Mouse (Mus musculus) retina, embryonic 14.5 days (tissue): ENCODE measurements around the gene Leng8.

Source experiments
- DNase-seq: peaks from one replicate; pipeline ENCODE4 v3.0.0-alpha.2; 2015; ENCODE audit warnings: low spot score

The Leng8 gene

DNA sequence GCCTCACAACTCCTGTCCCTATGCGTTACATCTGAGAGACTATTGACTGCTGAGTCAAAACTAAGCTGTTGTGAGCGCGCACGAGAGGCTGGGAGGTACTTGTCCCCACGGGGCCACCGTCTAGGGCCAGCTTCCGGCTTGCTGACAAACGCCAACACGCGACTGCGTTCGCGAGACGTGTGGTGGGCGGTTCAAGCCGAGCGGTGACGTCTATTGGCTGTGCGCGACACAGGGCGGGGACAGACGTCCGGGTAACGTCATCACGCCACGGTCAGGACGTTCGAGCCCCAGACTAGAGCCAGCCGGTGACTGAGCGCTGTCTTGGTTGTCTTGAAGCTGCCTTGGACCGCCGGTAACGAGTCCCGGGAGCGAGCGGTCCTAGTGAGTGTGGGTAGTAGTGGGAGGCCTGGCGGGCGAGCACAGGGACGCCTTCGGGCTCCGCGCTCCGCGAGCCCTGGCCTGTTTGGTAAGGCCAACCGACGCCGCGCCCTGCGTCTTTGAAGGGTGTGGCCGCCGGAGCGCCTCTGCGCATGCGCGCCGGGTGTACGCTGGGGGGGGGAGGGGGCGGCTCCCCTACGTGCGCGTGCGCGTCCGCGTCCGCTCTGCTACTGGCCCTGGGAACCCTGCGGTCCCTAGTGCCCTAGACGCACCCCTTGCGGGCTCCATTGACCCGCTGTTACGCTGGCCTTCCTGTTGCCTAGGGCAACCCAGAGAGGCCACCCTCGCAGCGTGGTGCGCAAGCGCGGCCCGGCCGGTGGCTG is at the start of gene Leng8:
Gene Leng8 (plus strand): TSS at position 269 of the 761 bp plus-strand sequence.
- DNase-seq: peak; percentile 98

DNA sequence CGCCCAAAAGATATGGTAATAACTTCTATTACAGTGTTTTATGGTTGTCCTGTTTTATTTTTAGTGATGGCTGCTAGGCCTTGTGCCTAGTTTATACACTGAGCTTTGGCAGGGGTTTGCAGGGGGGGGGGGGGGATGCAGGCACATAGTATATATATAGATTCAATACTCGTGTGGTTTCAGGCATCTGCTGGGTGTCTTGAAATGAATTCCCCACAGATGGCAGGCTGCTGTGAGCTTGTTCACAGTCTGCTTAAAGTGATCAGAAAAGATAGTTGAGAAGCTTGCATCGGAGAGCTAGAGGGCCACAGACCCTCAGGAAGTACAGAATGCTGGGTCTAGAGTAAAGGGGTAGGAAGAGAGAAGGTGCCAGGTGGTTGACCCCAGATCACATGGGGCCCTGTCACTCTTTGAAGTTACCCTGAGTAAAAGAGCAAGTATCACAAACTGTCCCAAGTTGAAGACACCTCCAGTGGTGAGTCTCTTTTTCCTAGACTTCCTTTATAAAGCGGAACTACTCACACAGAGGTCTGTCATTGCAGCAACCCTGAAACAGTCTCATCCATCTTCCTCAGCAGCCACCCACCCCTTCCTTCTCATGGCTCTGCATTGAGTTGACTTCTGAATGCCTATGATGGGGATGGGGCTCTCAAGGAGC is 49.5 kb upstream of the Leng8 start:
- DNase-seq: no peak

GRCm38 (mm10) chr7:4087896-4088480 is 48.9 kb upstream of the Leng8 start:
- DNase-seq: no peak

- DNase-seq: no peak
Observed at GRCm38 (mm10) chr7:4088679-4089078, 48.2 kb upstream of the Leng8 start.

DNA sequence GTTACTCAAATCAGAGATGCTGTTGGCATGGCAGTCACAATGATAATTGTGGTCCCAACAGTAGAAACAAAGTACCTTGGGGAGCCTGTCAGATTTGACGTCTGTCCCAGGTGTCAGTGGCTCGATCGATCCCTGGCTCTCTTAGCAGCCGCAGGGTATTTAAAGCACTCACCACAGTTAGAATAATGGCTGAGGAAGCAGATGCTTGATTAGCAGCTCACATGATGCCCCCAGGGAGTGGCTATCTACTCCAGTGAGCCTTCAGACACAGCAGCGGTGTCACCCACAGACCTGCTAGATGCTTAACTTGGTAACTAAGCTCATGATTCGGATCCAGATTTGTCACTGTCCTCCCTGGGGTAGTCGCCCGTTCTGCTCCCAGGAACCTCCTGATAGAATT is 45.7 kb upstream of the Leng8 start:
- peak; percentile 37 for DNase-seq

- DNase-seq: no peak
Observed at GRCm38 (mm10) chr7:4098301-4098700, 38.5 kb upstream of the Leng8 start.

GRCm38 (mm10) chr7:4098832-4099231 is 38.0 kb upstream of the Leng8 start:
- DNase-seq: no peak

DNA sequence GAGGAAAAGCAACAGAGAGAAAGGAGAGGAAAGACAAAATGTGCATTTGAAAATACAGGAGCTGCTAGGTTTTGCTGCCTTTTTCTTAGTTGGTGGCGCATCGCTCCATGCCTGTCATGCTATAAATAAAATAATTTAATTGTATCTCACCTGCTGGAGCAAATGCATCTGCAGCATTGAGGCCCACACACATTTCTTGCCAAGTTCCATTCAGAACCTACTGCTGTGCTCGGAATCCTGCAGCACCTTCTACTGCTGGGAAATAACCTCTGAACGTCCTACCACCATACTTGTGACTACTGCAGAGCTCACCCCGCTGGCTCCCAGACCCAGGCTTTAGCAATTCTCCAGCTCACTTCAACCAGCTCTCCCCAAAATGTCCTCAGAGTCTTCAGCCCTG is 35.7 kb upstream of the Leng8 start:
- no peak for DNase-seq

GRCm38 (mm10) chr7:4103411-4103810 is 33.4 kb upstream of the Leng8 start:
- peak; percentile 83 for DNase-seq

DNA sequence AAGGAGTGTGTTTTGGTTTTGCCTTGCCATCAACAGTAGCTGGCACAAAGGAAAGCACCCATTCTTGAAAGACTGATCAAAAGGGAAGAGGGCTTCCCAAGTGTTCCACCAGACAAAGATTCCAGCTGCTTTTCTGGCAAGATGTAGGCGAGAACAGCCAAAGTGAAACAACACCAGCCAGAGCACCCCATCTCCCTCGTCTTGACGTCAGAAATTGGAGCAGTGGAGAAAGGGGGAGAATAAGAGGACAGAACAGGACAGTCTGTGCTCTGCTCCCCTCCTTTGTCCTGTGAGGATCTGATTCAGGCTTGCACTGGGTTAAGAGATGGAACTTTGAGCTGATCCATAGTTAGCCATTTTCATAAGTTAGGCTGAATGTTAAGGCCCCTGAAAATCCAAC is 25.1 kb upstream of the Leng8 start:
- no peak for DNase-seq

GRCm38 (mm10) chr7:4117050-4117814 is 19.6 kb upstream of the Leng8 start:
- DNase-seq: no peak

- peak; percentile 81 for DNase-seq
Observed at GRCm38 (mm10) chr7:4119344-4119902, 17.4 kb upstream of the Leng8 start, which contains the start of gene Ttyh1. TSS of gene Ttyh1 (plus strand) at chr7:4119408.

DNA sequence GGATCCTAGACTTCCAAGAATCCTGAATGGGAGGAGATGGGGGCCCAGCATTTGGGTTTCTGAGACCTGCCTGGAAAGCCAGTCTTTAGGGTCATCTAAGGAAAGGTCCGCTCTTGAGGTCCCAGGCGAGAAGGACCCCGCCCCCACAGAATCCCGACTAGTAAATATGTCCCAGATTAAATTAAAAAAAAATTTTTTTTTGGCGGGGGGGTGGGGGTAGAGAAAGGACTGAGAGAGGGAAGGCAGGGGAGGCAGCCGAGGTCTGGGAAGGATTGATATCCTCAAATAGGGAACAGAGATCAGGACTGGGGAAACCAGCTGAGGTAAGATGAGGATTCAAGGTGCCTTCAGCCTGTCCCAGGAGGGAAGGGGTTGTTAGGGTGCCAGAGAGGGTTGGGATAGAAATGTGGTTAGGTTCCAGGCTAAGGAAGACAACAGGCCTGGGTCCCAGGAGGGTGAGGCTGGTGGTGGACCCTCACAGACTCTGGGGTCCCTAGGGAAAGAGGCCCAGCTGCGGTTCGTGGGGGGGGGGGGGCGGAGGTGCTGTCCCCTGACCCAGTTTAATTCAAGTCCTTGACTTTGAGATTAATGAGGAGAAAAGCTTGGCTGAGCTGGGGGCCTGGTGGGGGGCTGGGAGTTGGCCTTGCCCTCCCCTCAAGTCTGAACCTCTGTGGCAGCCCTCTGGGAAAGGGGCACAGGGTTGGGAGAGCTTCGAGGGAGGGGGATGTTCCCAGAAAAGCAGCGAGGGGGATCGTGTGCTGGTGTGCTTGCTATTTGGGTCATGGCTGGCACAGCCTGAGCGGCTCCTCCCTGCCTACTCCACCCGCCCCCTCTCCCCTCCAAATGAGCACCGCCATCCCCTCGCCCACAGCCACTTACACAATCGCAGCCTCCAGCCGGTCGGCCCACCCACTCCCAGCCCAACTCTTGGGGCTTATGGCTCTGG is 16.6 kb upstream of the Leng8 start:
- DNase-seq: peak; percentile 57

GRCm38 (mm10) chr7:4122076-4122768 is 14.6 kb upstream of the Leng8 start:
- DNase-seq: no peak

DNA sequence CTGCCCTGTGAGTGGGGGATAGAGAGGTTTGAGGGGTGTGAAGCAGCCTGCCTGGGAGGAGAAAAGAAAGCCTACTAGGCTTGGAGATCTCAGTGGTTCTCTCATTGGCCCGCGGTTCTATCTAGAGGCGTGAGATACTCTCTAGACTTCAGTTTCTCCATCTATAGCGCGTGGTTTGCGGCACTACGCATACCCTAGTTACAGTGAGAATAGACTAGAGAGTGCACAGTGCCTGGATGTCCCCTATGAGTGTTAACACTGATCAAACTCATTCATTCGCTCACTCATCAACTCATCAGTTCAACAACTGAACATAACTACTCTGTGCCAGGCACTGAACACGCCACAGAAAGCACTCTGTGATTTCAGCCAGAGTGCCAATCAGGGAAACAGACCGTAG is 14.1 kb upstream of the Leng8 start:
- DNase-seq: no peak

- DNase-seq: no peak
Observed at GRCm38 (mm10) chr7:4123732-4124131, 13.1 kb upstream of the Leng8 start.

- DNase-seq: peak; percentile 78
Observed at GRCm38 (mm10) chr7:4124315-4124759, 12.5 kb upstream of the Leng8 start.

DNA sequence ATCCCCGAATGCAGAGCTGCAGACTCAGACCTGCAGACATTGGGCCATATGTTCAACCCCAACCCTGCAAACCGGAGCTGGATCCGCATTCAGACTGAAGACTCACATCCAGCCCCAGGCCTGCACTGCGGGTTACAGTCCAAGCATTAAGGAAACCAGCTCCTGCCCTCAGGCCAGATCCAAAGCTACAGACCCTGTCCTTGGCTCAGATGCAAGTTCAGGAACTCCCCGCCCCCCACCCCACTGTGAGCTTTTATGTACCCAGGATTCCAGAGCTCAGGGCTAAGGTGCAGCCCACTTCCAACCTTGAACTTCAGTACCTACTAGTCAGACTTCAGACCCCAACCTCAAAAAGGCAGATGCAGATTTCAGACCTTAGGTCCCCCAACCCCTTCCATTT is 12.0 kb upstream of the Leng8 start:
- DNase-seq: no peak

DNA sequence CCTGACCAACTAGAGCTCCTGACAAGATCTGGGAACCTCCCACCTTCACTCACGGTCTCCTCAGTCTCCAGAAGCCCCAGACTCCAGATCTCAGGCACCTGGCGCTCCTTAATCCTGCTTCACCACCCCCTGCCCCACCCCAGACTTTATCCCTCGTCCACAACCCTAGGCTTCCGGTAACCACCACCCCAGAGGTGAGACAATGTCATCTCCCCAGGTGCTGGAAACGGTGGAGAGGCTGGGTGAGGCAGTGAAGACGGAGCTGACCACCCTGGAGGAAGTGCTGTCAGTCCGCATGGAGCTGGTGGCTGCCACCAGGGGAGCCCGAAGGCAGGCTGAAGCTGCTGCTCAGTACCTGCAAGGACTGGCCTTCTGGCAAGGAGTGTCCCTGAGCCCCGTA is 11.5 kb upstream of the Leng8 start:
- no peak for DNase-seq
